ENCODE assay signal across 8 mouse cellular contexts in the genomic region with DNA sequence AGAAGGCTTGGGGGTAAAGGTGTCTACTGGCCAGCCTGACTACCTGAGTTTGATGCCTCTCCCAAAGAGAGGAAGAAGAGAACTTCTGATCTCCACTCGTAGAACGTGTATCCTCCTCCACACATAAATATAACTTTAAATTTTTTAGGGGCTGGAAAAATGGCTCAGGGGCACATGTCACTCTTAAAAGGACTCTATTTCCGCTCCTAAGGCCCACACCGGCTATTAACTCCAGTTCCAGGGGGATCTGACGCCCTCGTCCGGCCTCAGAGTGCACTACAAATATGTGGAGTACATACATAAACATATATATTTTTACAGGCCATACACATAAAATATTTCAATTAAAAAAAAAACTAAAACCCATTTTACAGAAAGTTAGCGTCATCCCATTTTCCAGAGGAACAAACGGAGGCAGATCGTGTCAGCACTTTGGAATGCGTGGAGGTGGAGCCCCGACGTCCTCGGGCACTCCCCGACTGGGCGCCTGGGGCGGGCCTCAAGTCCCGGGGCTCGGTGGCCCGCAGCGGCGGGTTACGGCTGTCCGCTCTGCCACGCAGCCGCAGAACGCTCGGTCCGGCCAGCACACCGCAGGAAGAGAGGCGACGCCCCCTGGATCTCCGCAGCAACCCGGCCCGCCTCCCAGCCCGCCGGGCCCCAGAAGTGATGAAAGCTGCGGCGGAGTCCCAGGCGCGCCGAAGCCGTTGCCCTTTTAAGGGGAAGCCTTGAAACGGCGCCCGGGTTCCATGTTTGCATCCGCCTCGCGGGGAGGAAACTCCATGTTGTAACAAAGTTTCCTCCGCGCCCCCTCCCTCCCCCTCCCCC. TPM values are rescaled to one million over a fixed set of nuclear protein-coding genes. Genes with fewer than 3 reads are reported as not detected.
A peak's percentile ranks its signal among the peaks of the same experiment; 100 is the strongest.
DNase-seq lines count a peak whose midpoint lies in the region; ATAC-seq lines count a peak whose summit lies in the region.

A gene (plus strand): TSS at position 586 of the 825 bp plus-strand sequence.

- peaks cover 8% of the 10 kb centered on the region; the same call in 1 of the 2 replicates for H3K4me1 ChIP-seq in brown adipose tissue, adult 24 weeks (ENCODE audit: control insufficient read depth, insufficient read depth, insufficient read length, low read length)
- H3K4me1 ChIP-seq in heart, embryonic 14.5 days (ENCODE audit: control insufficient read depth in 2 of 2, insufficient read depth in 2 of 2, low read length in 2 of 2), result peaks cover 18 to 35% of the 10 kb centered on the region in 2 experiments
- peaks cover 79% of the 10 kb centered on the region for H3K4me1 ChIP-seq in liver, embryonic 13.5 days (replicated peaks)
- peaks cover 46% of the 10 kb centered on the region for H3K4me1 ChIP-seq in stomach, embryonic 16.5 days (ENCODE audit: control insufficient read depth, insufficient read depth, low read length)

- H3K36me3 ChIP-seq in heart, embryonic 14.5 days (ENCODE audit: control insufficient read depth, insufficient read depth, low read length), result peaks cover 26% of the 10 kb centered on the region
- peaks cover 27% of the 10 kb centered on the region for H3K36me3 ChIP-seq in liver, embryonic 13.5 days
- peaks cover 14% of the 10 kb centered on the region for H3K36me3 ChIP-seq in stomach, embryonic 16.5 days (ENCODE audit: control insufficient read depth, insufficient read depth, low read length)

- H3K9ac ChIP-seq in heart, embryonic 14.5 days (ENCODE audit: low read length), result peak within 1 kb of the TSS; percentile 100
- H3K9ac ChIP-seq in liver, embryonic 13.5 days, result peak within 1 kb of the TSS; percentile 98
- H3K9ac ChIP-seq in stomach, embryonic 16.5 days (ENCODE audit: low read length), result peak within 1 kb of the TSS; percentile 97

- no peaks in the 10 kb centered on the region for H3K27me3 ChIP-seq in heart, embryonic 14.5 days (ENCODE audit: control insufficient read depth, insufficient read depth, low read length)
- H3K27me3 ChIP-seq in liver, embryonic 13.5 days, result no peaks in the 10 kb centered on the region
- no peaks in the 10 kb centered on the region for H3K27me3 ChIP-seq in stomach, embryonic 16.5 days (ENCODE audit: control insufficient read depth, insufficient read depth, low read length)

- ATAC-seq in heart, embryonic 14.5 days (ENCODE audit: insufficient number of reproducible peaks, insufficient read depth, low FRiP score, low read depth), result peak; percentile 62
- ATAC-seq in liver, embryonic 13.5 days (ENCODE audit: low read depth), result peak; percentile 67
- ATAC-seq in stomach, embryonic 16.5 days (ENCODE audit: insufficient read depth, low FRiP score), result peak; percentile 82

- H3K27ac ChIP-seq in brown adipose tissue, adult 24 weeks (replicated peaks; ENCODE audit: low read depth, low read length), result peak within 1 kb of the TSS; percentile 99
- H3K27ac ChIP-seq in heart, embryonic 14.5 days (replicated peaks in 1 of 2; ENCODE audit: control insufficient read depth in 1 of 2, insufficient read depth in 1 of 2, low read depth in 2 of 2, low read length in 2 of 2), result peak within 1 kb of the TSS; percentile 96 to 100
- peak within 1 kb of the TSS; percentile 97 for H3K27ac ChIP-seq in liver, embryonic 13.5 days
- H3K27ac ChIP-seq in stomach, embryonic 16.5 days (ENCODE audit: low read length), result peak within 1 kb of the TSS; percentile 99

- peak; percentile 94 for DNase-seq in CD4-positive helper T cell, adult 2 months (ENCODE audit: low read depth, low spot score)
- DNase-seq in fibroblast of lung, adult 2 months (ENCODE audit: low read depth), result peak; percentile 86
- peak; percentile 99 for DNase-seq in kidney, postnatal 14 days
- peak; percentile 89 for DNase-seq in liver, embryonic 13.5 days
- peak; percentile 97 for DNase-seq in neural tube, embryonic 10.5 days (ENCODE audit: extremely low spot score, low spot score)

- H3K4me3 ChIP-seq in brown adipose tissue, adult 24 weeks (ENCODE audit: insufficient read depth, low read depth, low read length), result peak within 1 kb of the TSS; percentile 99
- peak within 1 kb of the TSS; percentile 89 to 95 for H3K4me3 ChIP-seq in heart, embryonic 14.5 days (ENCODE audit: control insufficient read depth in 1 of 2, insufficient read depth in 1 of 2, low read depth in 1 of 2, low read length in 2 of 2)
- peak within 1 kb of the TSS; percentile 86 for H3K4me3 ChIP-seq in liver, embryonic 13.5 days (replicated peaks)
- H3K4me3 ChIP-seq in stomach, embryonic 16.5 days (replicated peaks; ENCODE audit: low read length), result peak within 1 kb of the TSS; percentile 92

- H3K9me3 ChIP-seq in heart, embryonic 14.5 days (ENCODE audit: control insufficient read depth, low read length), result no peaks in the 10 kb centered on the region
- no peaks in the 10 kb centered on the region for H3K9me3 ChIP-seq in liver, embryonic 13.5 days (replicated peaks)
- no peaks in the 10 kb centered on the region for H3K9me3 ChIP-seq in stomach, embryonic 16.5 days (replicated peaks; ENCODE audit: control insufficient read depth, low read length)

- WGBS in heart, embryonic 14.5 days, result 4% methylated on average over 50 of the region's 51 CpGs
- WGBS in liver, embryonic 13.5 days (ENCODE audit: insufficient replicate concordance), result 3% methylated on average over 51 of the region's 51 CpGs
- 3% methylated on average over 49 of the region's 51 CpGs for WGBS in stomach, embryonic 16.5 days

- peak within 1 kb of the TSS; percentile 99 for H3K4me2 ChIP-seq in heart, embryonic 14.5 days (ENCODE audit: low read length)
- peak within 1 kb of the TSS; percentile 96 for H3K4me2 ChIP-seq in liver, embryonic 13.5 days
- H3K4me2 ChIP-seq in stomach, embryonic 16.5 days (ENCODE audit: low read depth, low read length), result peak within 1 kb of the TSS; percentile 96

RNA-seq across cellular contexts. Expression of the gene that starts here (rescaled TPM):
- 66.8 and 98.0 TPM in 2 replicates for polyA plus RNA-seq in brown adipose tissue, adult 24 weeks (2012; ENCODE audit: insufficient read depth, insufficient read length, missing spikeins)
- polyA plus RNA-seq in heart, embryonic 14.5 days (2014; fragmentation: Nextera tagmentation; extraction: Ambion mirVana), result 67.3 and 67.8 TPM in 2 replicates
- 33.1 and 35.6 TPM in 2 replicates for polyA plus RNA-seq in liver, embryonic 13.5 days (2015; fragmentation: Nextera tagmentation; extraction: Ambion mirVana)
- polyA plus RNA-seq in stomach, embryonic 16.5 days (2015; fragmentation: Nextera tagmentation; extraction: Ambion mirVana), result 77.9 and 88.9 TPM in 2 replicates

Comparison
In these comparisons a context has a peak if more than half of its experiments do, and no peak if none do; other contexts are left out.
1. Peak in every context shown above with its lines: DNase-seq, ATAC-seq, H3K4me3 ChIP-seq and H3K27ac ChIP-seq.